Mouse (Mus musculus) lung, postnatal 0 days (tissue): ENCODE measurements around the gene Hoxd8. TPM values are rescaled to one million over a fixed set of nuclear protein-coding genes. Genes with fewer than 3 reads are reported as not detected.

ENCODE experiments used
- ATAC-seq: fragments of 200-750 bp; cut with Nextera tagmentation; 2 replicates; pipeline ENCODE4 v1.8.0; 2017; ENCODE audit warnings: moderate library complexity
- DNase-seq: peaks from one replicate; pipeline ENCODE4 v3.0.0-alpha.2; 2016; ENCODE audit warnings: low spot score
- H3K27ac ChIP-seq: fragments of 300-500 bp; sonication (generic); 2 replicates; pipeline ENCODE4 v1.5.1; 2014; ENCODE audit warnings: antibody characterized with exemption, mild to moderate bottlenecking, low read length, mixed read lengths
- H3K27me3 ChIP-seq: fragments of 300-500 bp; sonication (generic); replicated peaks from 2 replicates; pipeline ENCODE4 v1.6.1; 2014; ENCODE audit warnings: low read length, mixed read lengths; ENCODE audit not compliant: insufficient read depth
- H3K36me3 ChIP-seq: fragments of 300-500 bp; sonication (generic); 2 replicates; pipeline ENCODE4 v1.6.1; 2014; ENCODE audit warnings: low read length, mixed read lengths; ENCODE audit not compliant: insufficient read depth
- H3K4me1 ChIP-seq: fragments of 300-500 bp; sonication (generic); 2 replicates; pipeline ENCODE4 v1.6.1; 2014; ENCODE audit warnings: antibody characterized with exemption, low read depth, low read length, mixed read lengths; ENCODE audit not compliant: insufficient read depth
- H3K4me2 ChIP-seq: fragments of 300-500 bp; sonication (generic); replicated peaks from 2 replicates; pipeline ENCODE4 v1.6.1; 2014; ENCODE audit warnings: low read depth, mild to moderate bottlenecking, low read length, moderate library complexity, mixed read lengths
- H3K4me3 ChIP-seq: fragments of 300-500 bp; sonication (generic); 2 replicates; pipeline ENCODE4 v1.5.1; 2014; ENCODE audit warnings: low read depth, low read length
- H3K9ac ChIP-seq: fragments of 300-500 bp; sonication (generic); replicated peaks from 2 replicates; pipeline ENCODE4 v1.6.1; 2014; ENCODE audit warnings: low read depth, mild to moderate bottlenecking
- H3K9me3 ChIP-seq: fragments of 300-500 bp; sonication (generic); 2 replicates; pipeline ENCODE4 v1.6.1; 2016; ENCODE audit warnings: low read length, mixed read lengths
- CTCF ChIP-seq: IDR thresholded peaks from 2 replicates; pipeline ENCODE4 v1.5.1; 2016; ENCODE audit warnings: antibody characterized with exemption, mild to moderate bottlenecking
- EP300 ChIP-seq: IDR thresholded peaks from 2 replicates; pipeline ENCODE4 v1.6.1; 2016; ENCODE audit warnings: antibody characterized with exemption, mild to moderate bottlenecking, control low read depth
- WGBS: fragments of 180-500 bp; shearing (Covaris S2); extraction: QIAGEN DNeasy Blood & Tissue Kit; methylation state at CpG from one replicate; pipeline ENCODE4 v1.1.7; 2014; 5-methylcytosine and 5-hydroxymethylcytosine counted together
- microRNA counts: library from miRNA; unstranded; fragments of <30 nt; microRNA quantifications from one replicate; lab custom pipeline; 2015
- microRNA-seq: library from miRNA; unstranded; fragments of <30 nt; microRNA quantifications from one replicate; pipeline ENCODE4, GENCODE M21; 2016
- polyA plus RNA-seq: library from polyadenylated mRNA; unstranded; fragments of >200 nt; fragmentation: Nextera tagmentation; extraction: Ambion mirVana; gene quantifications from 2 replicates; pipeline ENCODE4 v1.2.1, GENCODE M21; 2015

Hoxd8 gene
- polyA plus RNA-seq, 1 experiment from 2014 or later: 0.44 TPM

DNA sequence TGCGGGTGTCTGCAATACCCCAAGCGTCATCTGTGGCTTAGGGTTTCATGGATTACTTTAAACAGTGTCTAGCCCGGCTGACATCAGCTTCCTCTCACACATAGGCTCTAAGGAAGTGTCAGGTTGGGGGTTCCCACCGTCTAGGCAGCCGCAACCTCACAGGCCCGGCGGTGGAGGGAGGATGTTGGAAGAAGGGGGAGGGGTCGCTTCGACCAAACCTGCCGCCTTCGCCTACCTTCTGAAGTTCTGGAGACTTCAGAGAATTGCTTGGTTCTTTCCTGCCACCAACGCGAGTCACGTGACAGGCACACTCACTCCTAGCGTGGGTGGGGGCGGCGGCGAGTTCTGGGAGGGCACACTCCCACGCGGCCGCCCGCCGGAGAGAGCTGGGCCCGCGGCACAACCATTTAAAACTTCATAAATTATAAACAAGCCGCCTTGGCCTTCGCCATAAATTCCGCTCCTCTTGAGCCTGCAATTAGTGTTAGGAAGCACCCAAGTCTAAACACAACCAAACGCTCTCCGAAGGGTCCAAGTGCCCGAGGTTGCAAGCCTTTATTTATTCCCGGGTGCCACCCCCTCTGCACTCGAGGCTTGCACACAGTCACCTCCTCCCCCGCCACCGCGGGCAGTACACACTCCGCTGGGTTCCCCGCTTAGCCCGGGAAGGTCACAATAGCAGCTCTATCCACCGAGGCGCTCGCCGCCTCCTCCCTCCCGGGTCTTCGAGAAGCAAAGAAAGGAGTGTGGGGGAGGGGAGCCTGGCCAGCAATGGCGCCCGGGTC lies 45.1 kb downstream of the Hoxd8 start:
- WGBS: under 1% methylated on average over 47 of the region's 47 CpGs
- H3K9ac ChIP-seq: no peak overlapping the region

DNA sequence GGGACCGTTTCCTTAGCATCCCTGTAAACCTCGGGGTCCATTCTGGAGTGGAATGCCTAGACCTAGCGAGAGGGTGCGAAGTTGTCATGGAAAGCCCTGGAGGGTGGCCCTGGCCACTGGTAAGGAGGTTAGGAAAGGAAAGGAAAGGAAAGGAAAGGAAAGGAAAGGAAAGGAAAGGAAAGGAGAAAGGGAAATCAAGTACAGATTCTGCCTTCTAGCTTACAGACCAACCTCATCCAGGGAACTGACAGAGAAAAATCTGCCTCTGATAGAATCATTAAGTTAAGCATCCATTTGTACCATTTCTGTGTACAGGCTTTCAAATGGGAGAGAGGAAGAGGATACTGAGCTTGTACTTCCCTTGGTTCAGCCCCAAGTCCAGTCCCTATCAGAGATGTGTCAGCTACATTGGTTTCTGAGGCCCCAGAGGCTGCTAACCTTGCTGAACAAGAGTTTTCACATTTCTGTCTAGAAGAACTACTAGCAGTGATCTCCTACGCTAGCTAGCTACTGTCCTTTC lies 46.4 kb downstream of the Hoxd8 start:
- H3K9ac ChIP-seq: no peak overlapping the region
- peaks cover 11% of the 10 kb centered on the region; the same call in 1 of the 2 replicates for H3K4me1 ChIP-seq
- H3K27ac ChIP-seq: no peak overlapping the region
- H3K36me3 ChIP-seq: no peaks in the 10 kb centered on the region
- peaks cover 94% of the 10 kb centered on the region for H3K27me3 ChIP-seq
- no peaks in the 10 kb centered on the region for H3K9me3 ChIP-seq
- DNase-seq (no peak), ATAC-seq (no peak)
- 38% methylated on average over 5 of the region's 5 CpGs for WGBS
- TF ChIP-seq CTCF (no peak), EP300 (no peak)
- no peak overlapping the region for H3K4me2 ChIP-seq
- H3K4me3 ChIP-seq: no peak overlapping the region

More for the DNA sequence above, 45.1 kb downstream of the Hoxd8 start:
- TF ChIP-seq CTCF (no peak), EP300 (no peak)
- Histone ChIP-seq H3K27ac (no peak overlapping the region), H3K27me3 (peaks cover 94% of the 10 kb centered on the region), H3K4me3 (peak overlapping the region; percentile 14; the same call in 1 of the 2 replicates), H3K4me1 (peaks cover 11% of the 10 kb centered on the region; the same call in 1 of the 2 replicates), H3K9me3 (no peaks in the 10 kb centered on the region), H3K36me3 (no peaks in the 10 kb centered on the region), H3K4me2 (peak overlapping the region; percentile 28)
- DNase-seq (no peak), ATAC-seq (no peak)

DNA sequence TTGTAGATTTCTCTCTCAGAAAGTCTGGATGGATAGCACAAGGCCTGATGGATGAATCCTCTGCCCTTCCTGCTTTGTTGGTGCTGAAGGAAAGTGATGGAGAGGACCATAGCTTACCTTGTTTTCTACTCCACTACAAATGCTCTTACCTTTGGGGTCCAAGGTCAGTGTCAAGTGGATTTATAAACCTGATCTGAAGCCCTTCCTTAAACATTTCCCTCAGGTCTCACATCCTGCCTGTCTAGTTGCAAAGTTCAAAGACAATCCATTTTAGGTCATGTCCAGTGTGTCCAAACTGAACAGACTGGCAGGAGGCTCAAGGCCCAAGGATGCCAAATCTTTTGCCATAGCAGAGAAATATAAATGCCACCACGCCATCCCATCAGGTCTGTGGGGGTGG lies 47.4 kb downstream of the Hoxd8 start:
- H3K9me3 ChIP-seq: no peaks in the 10 kb centered on the region
- TF ChIP-seq EP300 (no peak), CTCF (no peak)
- H3K4me1 ChIP-seq: peaks cover 11% of the 10 kb centered on the region; the same call in 1 of the 2 replicates
- ATAC-seq (no peak), DNase-seq (no peak)
- H3K27me3 ChIP-seq: peaks cover 89% of the 10 kb centered on the region
- H3K4me3 ChIP-seq: no peak overlapping the region
- H3K9ac ChIP-seq: no peak overlapping the region
- H3K4me2 ChIP-seq: no peak overlapping the region
- WGBS: 81% methylated on average over 1 of the region's 1 CpGs
- no peak overlapping the region for H3K27ac ChIP-seq
- no peaks in the 10 kb centered on the region for H3K36me3 ChIP-seq

DNA sequence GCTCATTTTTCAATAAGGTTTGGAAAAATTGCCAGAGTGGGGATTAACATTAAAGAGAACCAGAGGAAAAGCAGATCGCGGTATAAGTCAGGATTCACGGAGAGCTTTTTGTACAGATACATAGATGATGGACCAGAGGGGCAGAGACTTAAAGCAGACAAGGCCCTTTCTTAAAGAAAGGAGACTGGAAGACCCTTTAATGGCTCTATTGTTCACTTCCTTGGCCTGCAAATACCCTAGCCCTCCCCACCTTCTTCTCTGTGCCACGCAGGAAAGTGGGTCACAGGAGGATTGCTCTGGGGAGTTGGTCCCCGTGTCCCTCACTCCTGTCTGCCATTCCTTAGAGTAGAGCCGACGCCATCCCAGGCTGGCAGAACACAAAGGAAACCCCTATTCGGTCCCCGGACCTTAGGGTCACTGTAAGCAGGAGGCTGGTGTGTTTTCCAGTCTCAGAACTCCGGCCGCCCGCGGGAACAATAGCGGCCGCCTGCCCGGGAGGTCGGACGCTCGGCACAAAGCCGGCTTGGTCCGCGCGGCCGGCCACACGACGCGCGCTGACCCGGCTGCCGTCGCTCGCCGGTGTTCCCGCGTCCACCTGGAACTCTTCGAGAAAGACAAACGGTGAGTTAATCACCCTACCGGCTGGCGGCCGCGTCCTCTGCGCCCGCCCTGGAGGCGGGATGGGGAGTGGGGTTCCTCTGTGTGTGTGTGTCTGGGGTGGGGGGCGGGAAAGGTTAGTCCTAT lies 48.2 kb downstream of the Hoxd8 start:
- Histone ChIP-seq H3K9me3 (no peaks in the 10 kb centered on the region), H3K36me3 (no peaks in the 10 kb centered on the region), H3K27ac (no peak overlapping the region), H3K9ac (no peak overlapping the region), H3K4me1 (peaks cover 11% of the 10 kb centered on the region; the same call in 1 of the 2 replicates), H3K4me2 (peak overlapping the region; percentile 30; the same call in 1 of the 2 replicates), H3K4me3 (peak overlapping the region; percentile 24; the same call in 1 of the 2 replicates), H3K27me3 (peaks cover 89% of the 10 kb centered on the region)
- ATAC-seq (no peak), DNase-seq (no peak)
- no peak for TF ChIP-seq EP300
- no peak for TF ChIP-seq CTCF
- 5% methylated on average over 43 of the region's 45 CpGs for WGBS

DNA sequence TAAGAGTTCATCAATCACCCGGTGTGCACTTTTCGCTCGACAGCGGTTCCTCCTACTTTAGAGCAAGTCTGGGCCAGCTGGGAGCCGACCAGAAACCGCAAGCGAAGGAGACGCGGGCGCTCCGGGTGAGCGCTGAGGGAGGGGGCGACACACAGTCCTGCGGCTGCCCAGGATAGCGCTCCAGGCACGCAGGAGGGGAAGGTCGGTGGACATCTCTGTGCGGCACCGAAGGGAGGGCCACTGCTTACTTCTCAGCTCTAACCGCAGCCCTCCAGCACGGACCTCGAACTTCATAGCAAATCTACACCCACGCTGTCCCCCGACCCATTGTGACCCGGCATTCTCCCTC lies 48.7 kb downstream of the Hoxd8 start:
- Histone ChIP-seq H3K9ac (no peak overlapping the region), H3K27me3 (peaks cover 89% of the 10 kb centered on the region), H3K36me3 (no peaks in the 10 kb centered on the region), H3K4me3 (peak overlapping the region; percentile 24; the same call in 1 of the 2 replicates), H3K27ac (no peak overlapping the region), H3K9me3 (no peaks in the 10 kb centered on the region), H3K4me1 (peaks cover 11% of the 10 kb centered on the region; the same call in 1 of the 2 replicates), H3K4me2 (peak overlapping the region; percentile 30; the same call in 1 of the 2 replicates)
- TF ChIP-seq CTCF (no peak), EP300 (no peak)
- DNase-seq (no peak), ATAC-seq (no peak)
- 5% methylated on average over 23 of the region's 25 CpGs for WGBS

DNA sequence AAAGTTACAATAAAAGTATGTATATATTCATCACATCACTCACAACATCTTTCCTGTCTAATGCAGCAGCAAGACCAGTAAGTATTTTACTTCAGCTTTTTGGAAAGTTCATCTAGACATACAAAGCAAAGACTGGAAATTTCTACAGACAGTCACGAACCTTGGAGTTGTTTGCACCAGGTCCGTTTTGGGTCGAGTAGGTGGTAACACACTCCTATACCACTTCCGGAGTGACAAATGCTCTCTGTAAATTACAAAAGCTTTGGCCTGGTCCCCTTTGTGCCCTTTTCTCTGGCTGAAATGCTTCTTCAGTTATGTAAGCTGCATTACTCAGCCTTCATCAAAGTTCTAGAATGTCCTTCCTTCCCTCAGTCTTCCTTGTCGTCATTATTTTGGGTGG lies 49.3 kb downstream of the Hoxd8 start:
- no peak for ATAC-seq
- Histone ChIP-seq H3K9me3 (no peaks in the 10 kb centered on the region), H3K4me1 (peaks cover 11% of the 10 kb centered on the region; the same call in 1 of the 2 replicates), H3K9ac (no peak overlapping the region), H3K27me3 (peaks cover 87% of the 10 kb centered on the region), H3K27ac (no peak overlapping the region), H3K36me3 (no peaks in the 10 kb centered on the region), H3K4me2 (no peak overlapping the region), H3K4me3 (no peak overlapping the region)
- WGBS: 37% methylated on average over 5 of the region's 5 CpGs
- TF ChIP-seq EP300: no peak
- DNase-seq: no peak

MicroRNA genes within 50 kb of the gene (microRNA counts, 519-probe panel; counts per million panel counts)
- microRNA mmu-miR-10b (lab: Ali Mortazavi, UCI): 2,371 counts per million, percentile 7 among the panel's probes with 10 or more counts

Small RNAs within 50 kb of the gene (microRNA-seq; reads per million reads assigned to microRNA genes)
- gene Gm44463: not detected
- 738 reads per million, percentile 72 among the genes with 10 or more reads in this experiment for gene Mir10b

Other genes starting within 250 kb of the Hoxd8 start
- 10.6 and 13.3 TPM in 2 replicates for gene Lnpk, start 125.2 kb upstream of the Hoxd8 start, polyA plus RNA-seq
- gene Evx2, start 45.1 kb upstream of the Hoxd8 start, polyA plus RNA-seq: not detected in 2 replicates
- not detected in 2 replicates for gene Hoxd13, start 36.3 kb upstream of the Hoxd8 start, polyA plus RNA-seq
- gene Hoxd12, start 29.6 kb upstream of the Hoxd8 start, polyA plus RNA-seq: not detected in 2 replicates
- not detected in 2 replicates for gene Hoxd11, start 25.1 kb upstream of the Hoxd8 start, polyA plus RNA-seq
- gene Hoxd10, start 12.7 kb upstream of the Hoxd8 start, polyA plus RNA-seq: 0.20 TPM in 1 of 2 replicates, not detected in the other
- gene Hoxd9, start 6.9 kb upstream of the Hoxd8 start, polyA plus RNA-seq: 0.33 and 0.38 TPM in 2 replicates
- gene Hoxd3, start 7.3 kb downstream of the Hoxd8 start, polyA plus RNA-seq: not detected in 2 replicates
- gene Hoxd4, start 7.3 kb downstream of the Hoxd8 start, polyA plus RNA-seq: not detected in 2 replicates
- not detected in 2 replicates for gene Gm28230, start 22.1 kb downstream of the Hoxd8 start, polyA plus RNA-seq
- not detected in 2 replicates for gene Hoxd1, start 58.4 kb downstream of the Hoxd8 start, polyA plus RNA-seq
- 83.7 and 87.7 TPM in 2 replicates for gene Mtx2, start 121.2 kb downstream of the Hoxd8 start, polyA plus RNA-seq